Mouse (Mus musculus): ENCODE results near the gene Stard13.

Gene Stard13

DNA sequence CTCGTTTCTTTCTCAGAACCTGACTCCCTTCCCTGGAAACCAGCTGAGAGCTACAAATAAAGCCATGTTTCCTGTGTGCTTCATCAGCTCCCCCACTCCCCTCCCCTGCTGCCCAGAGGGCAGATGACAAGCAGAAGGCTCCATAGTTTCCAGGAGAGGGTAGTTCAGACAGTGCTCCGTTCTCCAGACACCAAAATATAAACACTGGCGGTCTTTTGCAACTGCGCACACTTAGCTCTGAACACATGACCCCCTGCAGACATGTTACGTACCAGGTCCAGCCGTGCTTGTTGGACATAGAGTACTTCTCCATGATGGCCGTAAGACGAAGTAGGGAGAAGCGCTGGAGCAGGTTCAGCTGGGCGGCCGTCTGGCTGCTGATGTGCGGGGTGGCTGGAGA is 173.2 kb downstream of the Stard13 start:
- DNase-seq (ENCODE audit: low spot score in 2 of 2) = no peak

DNA sequence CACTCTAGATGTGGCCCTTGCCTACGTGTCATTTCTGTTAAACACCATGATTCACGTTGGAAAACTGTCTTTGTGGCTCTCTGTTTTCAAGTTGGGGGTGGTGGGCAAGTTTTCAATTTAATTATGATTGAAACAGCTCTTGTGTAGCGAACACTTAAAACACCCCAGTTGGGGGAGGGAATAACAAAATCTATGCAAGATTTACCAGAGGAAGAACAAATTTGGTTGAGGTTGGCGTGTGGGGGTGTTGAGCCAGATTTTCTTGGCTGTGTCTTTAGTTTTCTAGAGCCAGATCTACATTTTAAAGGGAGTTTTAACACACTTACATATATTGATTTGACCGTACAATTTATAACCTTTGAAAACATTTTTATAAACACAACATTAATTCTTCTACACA is 173.9 kb downstream of the Stard13 start:
- DNase-seq (ENCODE audit: low spot score in 2 of 2) = peak in 1 of 2 experiments; percentile 74

DNA sequence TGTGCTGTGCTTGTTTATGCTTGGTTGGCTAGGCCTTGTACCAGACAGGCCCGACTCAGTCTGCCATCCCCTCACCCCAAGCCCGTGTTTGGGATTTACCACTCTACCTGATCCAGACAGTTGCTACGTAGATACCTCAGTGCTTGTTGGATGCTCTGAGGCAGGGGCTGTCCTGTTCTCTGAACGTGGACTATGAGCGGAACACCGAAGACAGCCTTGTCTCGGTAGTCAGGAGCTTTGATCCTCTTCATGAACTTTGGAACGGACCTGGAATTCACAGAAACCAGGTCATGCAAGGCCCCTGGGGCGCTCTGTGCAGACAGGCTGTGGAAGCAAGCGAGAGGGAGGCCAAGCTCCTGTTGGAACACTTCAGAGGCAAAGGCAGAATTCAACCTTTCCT is 174.3 kb downstream of the Stard13 start:
- no peak for DNase-seq (ENCODE audit: low spot score in 2 of 2)

DNA sequence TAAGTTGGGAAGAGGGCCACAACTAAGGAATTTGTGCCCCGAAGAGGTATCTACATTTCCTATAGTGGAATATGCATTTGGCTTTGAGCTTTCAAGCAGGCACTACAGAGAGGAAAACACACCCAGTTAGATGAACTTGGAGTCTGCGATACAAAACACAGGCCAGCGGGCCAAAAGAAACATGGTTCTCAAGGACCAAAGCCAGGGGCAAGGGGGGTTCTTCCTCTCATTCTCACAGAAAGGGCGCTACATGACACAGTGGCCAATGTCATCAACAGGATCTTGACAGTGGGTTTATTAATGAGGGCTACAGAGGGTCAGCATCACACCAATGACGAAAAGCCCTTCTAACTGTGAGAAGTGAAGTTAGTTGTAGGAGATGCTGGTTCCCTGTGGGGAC is 175.9 kb downstream of the Stard13 start:
- DNase-seq (ENCODE audit: low spot score in 2 of 2) = no peak

DNA sequence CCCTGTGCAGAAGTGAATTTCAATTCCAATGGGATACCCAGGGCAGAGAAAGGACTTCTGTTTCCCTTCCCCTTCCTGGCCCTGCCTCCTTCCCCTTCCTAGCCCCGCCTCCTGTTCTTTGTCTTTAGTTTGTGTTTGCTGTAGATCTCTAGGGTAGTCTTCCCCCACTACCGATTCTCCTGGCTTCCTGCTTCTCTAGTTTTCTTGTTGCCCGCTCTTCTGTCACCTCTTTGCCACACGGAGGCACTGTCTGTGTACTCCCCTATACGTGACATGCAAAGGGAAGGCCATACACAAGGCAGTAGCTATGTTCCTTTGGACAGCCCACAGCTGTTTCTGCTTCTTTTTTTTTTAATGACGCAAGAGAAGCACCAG is 176.7 kb downstream of the Stard13 start:
- no peak for DNase-seq (ENCODE audit: low spot score in 2 of 2)

DNA sequence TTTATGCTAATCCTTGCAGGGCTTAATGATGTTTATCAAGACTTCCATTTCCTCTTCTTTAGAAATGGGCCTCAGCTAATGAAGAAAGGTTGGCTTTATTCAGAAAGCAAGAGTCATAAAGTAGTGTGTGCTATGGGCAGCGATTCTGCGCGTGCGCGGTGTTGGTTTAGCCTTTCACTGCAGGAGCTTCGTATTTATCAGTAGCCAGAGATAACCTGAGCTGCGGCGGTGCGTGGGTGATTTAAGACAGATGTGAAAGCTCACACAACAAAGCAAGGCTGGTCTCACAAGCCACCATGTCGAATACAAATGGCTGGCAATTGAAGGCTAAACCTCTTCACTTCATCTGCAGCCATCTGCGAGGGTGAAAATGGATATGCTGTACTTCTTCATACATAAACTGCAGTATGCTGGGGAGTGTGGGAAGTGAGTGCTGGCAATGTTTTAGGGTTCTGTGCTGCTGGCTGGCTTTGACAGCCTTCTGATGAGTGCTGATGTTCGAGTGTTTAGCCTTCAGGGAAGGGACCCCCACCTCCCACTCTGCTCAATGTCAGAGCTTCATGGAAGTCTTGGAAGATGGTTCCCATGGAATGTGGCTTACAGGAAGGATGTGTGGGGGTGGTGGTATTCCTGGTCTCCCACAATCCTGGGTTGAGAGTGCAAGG is 177.2 kb downstream of the Stard13 start:
- peak in 1 of 2 experiments; percentile 48 for DNase-seq (ENCODE audit: low spot score in 2 of 2)

DNA sequence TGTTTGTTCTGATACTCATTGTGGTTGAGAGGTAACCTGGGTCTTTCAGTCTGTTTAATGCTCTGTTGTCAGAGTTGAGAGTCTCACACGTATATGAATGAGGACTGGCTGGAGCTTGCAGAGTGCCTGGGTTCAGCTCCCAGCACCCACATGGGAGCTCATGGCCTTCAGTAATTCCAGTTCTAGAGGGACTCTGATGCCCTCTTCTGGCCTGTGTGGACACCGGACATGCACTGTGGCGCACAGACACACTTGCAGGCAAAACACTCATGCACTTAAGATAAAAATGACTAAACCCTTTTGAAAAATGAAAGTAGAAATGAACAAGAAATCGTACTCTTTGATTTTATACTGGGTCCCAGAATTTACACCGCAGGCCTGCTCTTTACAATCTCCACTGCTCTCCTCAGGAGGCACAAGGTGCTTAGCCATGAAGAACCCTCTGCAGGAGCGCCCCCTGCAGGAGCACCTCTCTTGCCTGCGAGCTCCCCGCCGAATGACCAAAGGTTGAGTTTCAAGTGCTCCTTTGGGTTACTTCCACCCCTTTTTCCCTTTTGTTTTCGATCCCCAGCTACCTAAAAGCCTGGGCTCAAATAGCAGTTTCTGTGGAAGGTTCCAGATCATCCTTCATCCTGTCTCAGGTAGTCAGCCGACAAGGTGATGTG is 178.1 kb downstream of the Stard13 start:
- no peak for DNase-seq (ENCODE audit: low spot score in 2 of 2)

DNA sequence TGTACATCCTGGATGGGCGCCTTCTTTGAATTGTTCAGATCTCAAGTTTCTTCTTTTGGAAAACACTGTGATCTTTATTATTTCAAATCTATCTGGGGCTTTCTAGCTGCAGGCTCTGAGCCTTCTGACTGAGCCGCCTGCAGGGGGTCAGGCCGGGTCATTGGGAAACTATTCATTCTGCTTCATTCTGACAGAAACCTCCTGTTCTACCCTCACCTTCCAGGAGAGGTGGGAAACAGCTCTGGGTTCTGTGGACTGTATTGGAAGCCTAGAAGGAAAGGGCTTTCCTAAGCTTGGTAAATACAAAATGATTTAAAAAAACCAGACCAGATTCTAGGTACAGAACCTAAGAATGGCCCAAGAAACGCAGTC is 178.9 kb downstream of the Stard13 start:
- DNase-seq (ENCODE audit: low spot score in 2 of 2) = no peak

DNA sequence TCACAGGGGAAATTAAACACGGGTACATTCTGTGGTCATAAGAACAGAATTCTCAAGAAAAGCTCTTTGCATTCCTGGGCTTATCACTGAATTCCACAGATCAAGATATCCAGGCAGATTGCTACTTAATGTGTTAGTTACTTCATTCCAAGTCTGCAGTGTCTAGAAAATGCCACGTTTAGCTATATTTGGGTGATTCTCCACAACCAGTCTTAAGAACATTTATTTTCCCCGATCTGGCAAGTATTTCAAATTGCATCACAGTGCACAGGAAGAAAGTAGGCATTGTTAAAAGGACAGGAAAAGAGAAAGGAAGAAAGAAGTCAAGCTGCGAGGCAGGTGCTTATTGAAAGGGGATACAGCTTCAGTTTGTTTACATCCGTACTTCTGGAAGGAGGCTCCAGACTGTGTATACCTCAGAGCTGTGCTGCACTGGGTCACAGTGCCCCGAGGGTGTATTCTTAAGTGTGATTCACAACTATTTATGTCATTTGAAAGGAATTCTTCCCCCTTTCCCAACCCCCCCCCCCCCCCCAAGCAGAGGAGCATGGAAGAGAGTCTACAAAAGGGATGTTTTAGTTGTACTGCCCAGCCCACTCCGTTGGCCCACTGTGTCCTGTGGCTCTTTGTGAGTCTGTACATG is 179.4 kb downstream of the Stard13 start:
- no peak for DNase-seq (ENCODE audit: low spot score in 2 of 2)

DNA sequence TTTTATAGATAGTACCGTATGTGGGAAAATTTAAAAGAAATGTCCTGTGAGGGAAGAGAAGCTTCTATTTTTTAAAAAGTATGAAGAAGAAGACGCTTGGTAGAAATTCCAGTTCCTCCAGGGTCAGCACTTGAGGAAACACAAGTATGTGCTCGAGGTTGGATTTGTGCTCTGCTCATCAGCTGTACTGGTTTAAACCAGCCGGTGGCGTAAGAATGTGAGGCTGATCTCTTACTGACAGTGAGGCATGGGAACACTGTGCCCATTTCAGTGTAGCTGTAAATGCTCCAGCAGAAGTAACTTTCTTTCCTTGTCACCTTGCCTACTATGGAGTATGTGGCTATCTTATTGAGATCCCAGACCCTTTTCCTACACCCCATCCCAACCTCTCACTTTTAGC is 180.4 kb downstream of the Stard13 start:
- DNase-seq (ENCODE audit: low spot score in 2 of 2) = no peak

DNA sequence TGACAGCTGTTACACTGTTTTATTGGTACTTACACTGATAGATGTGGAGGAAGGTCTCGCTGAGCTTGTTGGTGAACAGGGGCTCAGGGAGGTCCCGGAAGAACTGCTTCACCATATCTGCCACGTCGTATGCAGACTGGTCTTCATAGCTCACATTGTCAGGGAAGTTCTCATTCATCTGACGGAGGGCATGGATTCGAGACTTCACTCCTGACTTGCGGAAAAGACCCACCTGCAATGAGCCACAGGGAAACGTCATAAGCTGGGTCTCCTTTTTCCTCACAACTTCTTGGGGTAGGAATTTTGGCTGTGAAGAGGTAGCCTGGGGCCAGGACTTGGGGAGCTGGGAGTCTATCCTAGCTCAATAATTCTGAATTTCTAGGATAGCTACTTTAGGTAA is 181.3 kb downstream of the Stard13 start:
- DNase-seq (ENCODE audit: low spot score in 2 of 2) = no peak

DNA sequence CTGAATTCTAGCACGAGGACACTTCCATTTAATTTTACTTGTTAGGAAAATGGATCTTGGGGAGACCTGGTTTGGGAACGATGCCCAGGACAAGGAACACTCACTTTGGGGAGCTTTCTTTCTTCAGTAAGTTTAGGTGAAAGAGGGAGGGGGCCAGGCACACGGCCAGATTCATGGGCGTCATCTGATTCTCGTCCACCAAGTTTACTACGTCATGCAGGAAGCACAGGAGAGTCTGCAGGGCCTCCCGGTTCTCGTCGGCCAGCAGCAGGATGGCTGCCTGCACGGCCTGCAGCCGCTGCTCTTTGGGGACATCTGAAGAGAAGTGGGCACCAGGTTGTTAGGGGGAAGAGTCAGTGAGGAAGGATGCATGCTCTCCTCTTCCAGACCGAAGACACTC is 186.1 kb downstream of the Stard13 start:
- no peak for DNase-seq (ENCODE audit: low spot score in 2 of 2)

DNA sequence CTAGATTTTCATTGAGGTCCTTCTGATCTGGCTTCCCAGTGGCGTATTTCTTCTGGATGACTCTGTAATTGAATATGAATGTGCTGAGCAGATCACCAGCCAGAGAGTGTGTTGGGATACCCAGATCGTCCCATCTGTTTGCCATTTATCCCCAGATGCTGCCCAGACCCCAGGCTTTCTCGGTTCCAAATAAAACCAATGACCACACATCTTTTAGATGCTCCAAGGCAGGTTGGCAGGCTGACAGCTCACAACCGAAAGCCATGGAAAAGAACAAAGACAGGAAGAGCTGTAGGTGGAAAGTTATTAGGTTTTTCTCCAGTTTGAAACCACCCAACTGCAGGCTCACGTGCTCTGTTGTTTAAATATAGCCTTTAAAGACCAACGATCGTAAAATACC is 186.7 kb downstream of the Stard13 start:
- no peak for DNase-seq (ENCODE audit: low spot score in 2 of 2)

DNA sequence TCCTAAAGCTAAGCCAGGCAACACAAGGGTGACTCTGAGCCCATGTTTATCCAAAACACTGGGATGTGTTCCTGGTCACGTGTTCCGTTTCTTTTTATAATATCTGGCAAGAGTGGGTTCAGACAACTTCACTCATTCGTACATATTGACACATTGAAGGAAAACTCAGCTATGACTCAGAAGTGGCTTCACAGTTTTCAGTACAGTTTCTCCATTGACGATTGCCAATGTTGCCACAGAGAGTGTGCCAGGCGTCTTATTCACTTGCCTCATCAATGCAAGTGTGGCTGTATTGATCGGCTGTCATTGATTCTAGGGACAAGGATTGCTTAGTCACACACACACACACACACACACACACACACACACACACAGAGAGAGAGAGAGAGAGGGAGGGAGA is 187.5 kb downstream of the Stard13 start:
- no peak for DNase-seq (ENCODE audit: low spot score in 2 of 2)

DNA sequence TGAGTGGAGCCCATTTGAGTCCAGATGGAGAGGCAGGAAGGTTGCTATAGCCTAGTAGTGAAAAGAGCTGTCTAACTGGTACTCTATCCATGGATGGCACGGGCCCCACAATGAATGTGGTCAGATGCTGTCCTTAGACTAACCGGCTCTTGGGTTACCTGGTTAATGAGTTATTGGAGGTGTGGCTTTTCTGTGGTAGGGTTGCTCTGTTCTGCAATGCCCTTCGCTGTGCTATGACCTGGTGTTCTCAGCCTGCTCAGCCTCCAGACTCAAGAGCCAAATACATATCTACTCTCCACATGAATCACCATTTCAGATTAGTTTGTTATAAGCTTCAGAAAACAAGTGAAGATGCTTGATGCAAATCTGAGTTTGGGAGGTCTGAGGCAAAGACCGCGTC is 190.7 kb downstream of the Stard13 start:
- no peak for DNase-seq (ENCODE audit: low spot score in 2 of 2)

DNA sequence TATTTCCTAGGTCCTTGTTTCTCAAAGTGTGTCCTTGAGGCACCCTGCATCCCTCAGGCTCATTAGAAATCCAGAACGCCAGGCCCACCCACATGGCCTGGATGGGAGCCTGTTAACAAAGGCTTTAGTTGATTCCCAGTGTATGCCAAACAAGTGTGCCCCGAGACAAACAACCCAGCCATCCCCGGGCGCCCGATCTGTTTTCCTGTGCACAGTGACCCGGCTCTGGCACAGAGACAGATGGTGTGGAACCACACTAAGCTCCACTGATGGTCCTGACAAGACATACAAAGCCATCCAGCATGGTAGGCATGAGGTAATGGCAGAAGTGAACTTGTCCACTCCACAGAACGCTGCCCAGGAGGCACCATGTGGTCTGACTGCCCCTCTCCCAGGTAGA is 195.8 kb downstream of the Stard13 start:
- DNase-seq (ENCODE audit: low spot score in 2 of 2) = no peak

DNA sequence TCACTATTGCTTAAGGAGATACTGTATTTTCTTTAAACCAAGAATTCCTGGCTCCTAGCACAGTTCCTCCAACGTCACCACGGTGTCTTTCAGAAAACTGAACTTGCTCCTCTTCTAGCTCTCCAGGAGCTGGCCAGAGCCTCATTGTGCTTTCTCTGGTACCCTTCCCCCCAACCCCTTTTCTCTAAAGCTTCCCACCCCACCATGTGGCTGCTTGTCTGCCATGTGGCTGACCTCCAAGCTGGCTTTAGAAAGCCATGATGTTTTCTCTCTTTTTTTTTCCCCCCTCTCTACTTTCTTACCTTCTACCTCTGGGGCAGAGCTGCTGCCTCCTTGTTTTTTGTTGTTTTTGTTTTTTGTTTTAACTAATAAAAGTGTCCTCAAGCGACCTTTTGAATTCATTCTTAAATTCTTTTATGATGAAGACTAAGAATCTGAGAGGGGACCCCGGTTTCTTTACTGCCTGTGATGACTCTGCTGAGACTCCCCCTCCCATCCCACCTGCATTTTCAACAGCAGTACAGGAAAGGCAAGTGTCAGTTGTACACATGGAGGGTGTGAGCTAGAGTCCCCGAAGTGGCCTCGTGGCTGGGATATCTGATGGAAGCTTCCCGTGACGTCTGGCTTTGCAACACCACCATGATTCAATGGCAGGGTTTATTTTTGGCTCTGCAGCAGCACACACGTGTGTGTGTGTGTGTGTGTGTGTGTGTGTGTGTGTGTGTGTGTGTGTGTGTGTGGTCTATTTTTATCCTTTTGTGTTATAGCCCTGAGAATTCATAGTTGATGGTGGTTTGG is 198.7 kb downstream of the Stard13 start:
- no peak for DNase-seq (ENCODE audit: low spot score in 2 of 2)

DNA sequence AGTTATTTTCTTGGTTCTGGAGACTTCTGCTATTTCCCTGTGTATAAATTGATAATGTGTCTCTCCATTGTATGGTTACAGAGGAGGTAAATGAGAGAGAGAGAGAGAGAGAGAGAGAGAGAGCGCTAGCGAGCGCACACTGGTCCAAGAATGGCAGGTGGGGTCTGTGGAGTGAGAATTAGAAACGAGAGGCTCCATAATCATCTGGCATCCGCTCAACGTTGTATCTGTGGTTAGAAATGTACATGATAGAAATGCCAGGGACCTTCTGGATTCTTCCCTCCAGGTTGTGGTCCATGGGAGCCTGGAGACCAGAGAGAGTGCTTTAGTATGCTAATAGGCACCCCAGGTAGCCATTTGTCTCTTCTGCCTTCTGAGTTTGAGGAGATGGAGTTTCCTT is 204.7 kb downstream of the Stard13 start:
- DNase-seq (ENCODE audit: low spot score in 2 of 2) = no peak

DNA sequence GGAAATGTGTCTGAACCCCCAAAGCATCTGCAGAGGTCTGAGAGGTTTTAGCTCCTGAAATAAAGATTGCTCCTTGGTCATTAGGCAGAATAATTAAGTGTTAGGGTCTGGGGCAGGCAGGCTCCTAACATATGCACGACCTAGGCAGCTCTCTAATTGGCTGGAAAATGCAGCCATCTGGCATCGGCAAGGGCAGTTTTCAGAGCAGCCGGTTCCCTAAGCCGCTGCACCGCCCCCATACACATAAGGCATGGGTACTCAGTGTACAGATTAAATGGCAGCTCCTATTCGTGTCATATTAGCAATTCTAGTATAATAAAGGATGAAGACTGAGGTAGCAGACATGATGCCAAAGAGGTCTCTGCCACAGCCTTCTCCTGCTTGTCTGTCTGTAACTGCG is 206.5 kb downstream of the Stard13 start:
- DNase-seq (ENCODE audit: low spot score in 2 of 2) = no peak

DNA sequence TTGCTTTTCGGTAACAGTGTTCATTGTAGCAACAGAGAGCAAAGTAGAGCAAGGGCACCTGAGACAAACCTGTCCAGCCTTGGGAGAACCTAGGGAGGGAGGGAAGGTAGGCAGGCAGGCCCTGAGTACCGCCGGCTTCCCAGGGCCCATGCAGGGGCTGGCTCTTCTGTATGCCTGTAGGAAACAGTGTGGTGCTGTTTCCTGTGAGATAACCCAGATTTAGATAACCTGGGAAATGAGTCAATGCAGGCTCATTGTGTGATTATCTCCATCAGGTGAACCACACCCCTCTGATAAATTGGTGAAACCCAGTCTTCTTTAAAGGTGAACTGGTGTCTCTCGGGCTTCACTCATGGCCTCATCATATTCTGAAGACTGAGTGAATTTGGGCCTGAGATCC is 207.6 kb downstream of the Stard13 start:
- no peak for DNase-seq (ENCODE audit: low spot score in 2 of 2)

DNA sequence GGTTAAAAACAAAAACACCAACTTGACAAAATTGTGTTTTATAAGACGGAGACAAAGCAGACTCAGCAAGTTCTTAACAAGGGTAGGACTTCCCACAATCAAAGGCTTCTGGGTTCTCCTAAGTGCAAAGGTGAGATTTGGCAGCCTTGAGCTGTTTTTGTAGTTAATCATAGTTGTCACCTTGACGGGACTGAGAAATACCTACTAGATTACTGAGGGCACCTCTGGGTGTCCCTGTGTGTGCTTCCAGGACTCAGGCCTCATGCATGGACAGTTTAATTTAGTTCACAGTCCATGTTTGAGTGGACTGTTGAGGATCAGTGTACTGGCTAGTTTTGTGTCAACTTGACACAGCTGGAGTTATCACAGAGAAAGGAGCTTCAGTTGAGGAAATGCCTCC is 209.2 kb downstream of the Stard13 start:
- no peak for DNase-seq (ENCODE audit: low spot score in 2 of 2)

DNA sequence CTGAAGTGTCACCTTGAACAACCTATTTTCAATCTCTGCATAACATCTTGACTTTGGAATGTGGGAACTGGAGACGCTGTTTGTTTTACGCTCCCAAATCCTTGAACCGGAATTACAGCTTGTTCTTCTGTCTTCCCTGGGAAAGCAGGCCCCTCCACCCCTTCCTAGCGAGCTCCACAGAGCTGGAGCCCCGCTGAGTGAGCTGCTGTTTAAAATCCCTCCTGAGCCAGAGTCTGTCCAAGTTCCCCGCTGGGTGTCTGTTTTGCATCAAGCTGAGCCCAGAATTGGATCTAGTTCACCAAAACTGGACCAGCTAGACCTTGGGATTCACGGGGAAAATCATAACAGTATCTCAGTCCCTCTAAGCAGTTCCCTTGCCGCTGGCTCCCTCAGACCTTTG is 210.2 kb downstream of the Stard13 start:
- DNase-seq (ENCODE audit: low spot score in 2 of 2) = peak in 1 of 2 experiments; percentile 31

DNA sequence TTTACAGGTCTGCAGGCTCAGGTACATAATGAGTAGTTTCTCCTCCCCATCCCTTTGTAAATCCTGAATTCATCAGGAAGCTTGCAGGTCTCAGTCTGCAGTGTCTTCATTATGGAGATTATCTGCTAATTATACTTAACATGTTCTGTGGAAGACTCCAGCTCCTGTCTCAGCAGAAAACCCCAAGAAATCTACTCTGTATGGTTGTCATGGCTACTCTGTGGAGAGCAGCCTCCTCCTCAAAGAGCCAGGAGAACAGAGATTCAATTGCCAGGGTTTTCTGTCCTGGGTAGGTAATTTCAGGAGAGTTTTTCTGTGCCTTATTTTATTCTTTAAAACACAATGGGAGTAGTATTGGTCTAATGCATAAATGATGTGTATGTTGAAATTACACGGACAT is 210.7 kb downstream of the Stard13 start:
- DNase-seq (ENCODE audit: low spot score in 2 of 2) = peak in 1 of 2 experiments; percentile 31

Measured in left cerebral cortex, adult 9 months (tissue).